Mouse (Mus musculus): ENCODE measurements around the gene Gm40193.

DNA sequence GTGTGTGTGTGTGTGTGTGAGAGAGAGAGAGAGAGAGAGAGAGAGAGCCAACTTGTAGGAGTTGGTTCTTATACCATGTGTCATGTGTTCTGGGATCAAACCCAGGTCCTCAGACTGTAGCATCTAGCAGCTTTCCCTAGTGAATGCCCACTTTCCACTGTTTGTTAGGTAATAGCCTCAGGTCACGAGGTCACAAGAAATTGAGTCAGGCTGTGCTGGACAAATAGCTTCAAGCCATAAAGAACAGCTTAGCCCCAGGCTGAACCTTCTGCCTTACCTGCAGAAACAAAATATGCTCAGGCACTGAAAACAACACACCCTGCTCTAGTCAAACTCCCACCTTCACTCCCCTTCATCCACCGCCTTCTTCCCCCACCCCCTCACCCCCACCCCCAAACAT is 21.5 kb downstream of the Gm40193 start:
- TF ChIP-seq CTCF (IDR thresholded peaks at IDR 0.05; ENCODE audit: low read depth) (no peak), EP300 (IDR thresholded peaks at IDR 0.05; ENCODE audit: low read depth) (no peak)

Measured in liver, embryonic 14.5 days (tissue).